ENCODE assay signal across 8 mouse cellular contexts in genomic region chr2:25255284-25255779, GRCm38 (mm10). TPM values are rescaled to one million over a fixed set of nuclear protein-coding genes. Genes with fewer than 3 reads are reported as not detected.
DNase-seq lines count a peak whose midpoint lies in the region; ATAC-seq and TF ChIP-seq lines count a peak whose summit lies in the region.

Gene Tmem203 (plus strand): TSS chr2:25255439.

- 0% methylated on average over 39 of the region's 39 CpGs for WGBS in hindbrain, postnatal 0 days

- H3K27me3 ChIP-seq in hindbrain, postnatal 0 days (ENCODE audit: insufficient read depth, low read length), result no peaks in the 10 kb centered on the region

- peaks cover 6% of the 10 kb centered on the region; the same call in 1 of the 2 replicates for H3K4me1 ChIP-seq in cortical plate, adult 2 months (ENCODE audit: control insufficient read depth, insufficient read depth, low read length)
- peaks cover 13% of the 10 kb centered on the region for H3K4me1 ChIP-seq in hindbrain, postnatal 0 days (ENCODE audit: insufficient read depth, low read length)

- peaks cover 10% of the 10 kb centered on the region; the same call in 1 of the 2 replicates for H3K36me3 ChIP-seq in hindbrain, postnatal 0 days (ENCODE audit: insufficient read depth, low read length)

- no peak for TF ChIP-seq CTCF in cortical plate, adult 2 months (IDR thresholded peaks at IDR 0.05; ENCODE audit: extremely low read depth, insufficient read depth, low read length)
- TF ChIP-seq CTCF in hindbrain, postnatal 0 days (IDR thresholded peaks at IDR 0.05; ENCODE audit: low read depth), result no peak

- peak within 1 kb of the TSS; percentile 79 for H3K9ac ChIP-seq in hindbrain, postnatal 0 days (replicated peaks; ENCODE audit: low read length)

- H3K4me2 ChIP-seq in hindbrain, postnatal 0 days (ENCODE audit: low read depth, low read length), result peak within 1 kb of the TSS; percentile 76

- peak; percentile 69 for TF ChIP-seq POLR2A in cortical plate, adult 2 months (IDR thresholded peaks at IDR 0.05; ENCODE audit: extremely low read depth, insufficient read depth, low read length)

- peak; percentile 89 to 90 for DNase-seq in adrenal gland, adult 18-20 months (ENCODE audit: low spot score in 2 of 2)
- DNase-seq in gastrocnemius, adult 8-10 months (ENCODE audit: low spot score in 2 of 2), result peak; percentile 64 to 76
- DNase-seq in hindbrain, postnatal 0 days (ENCODE audit: low spot score), result peak; percentile 94
- DNase-seq in left cerebral cortex, postnatal 14 days (ENCODE audit: low spot score in 2 of 2), result peak; percentile 85 to 88
- DNase-seq in right cerebral cortex, postnatal 14 days, result peak; percentile 88
- DNase-seq in urinary bladder, postnatal 25 days (ENCODE audit: low spot score), result peak; percentile 86

- H3K4me3 ChIP-seq in cortical plate, adult 2 months (ENCODE audit: insufficient read depth, low read length), result peak within 1 kb of the TSS; percentile 90
- peak within 1 kb of the TSS; percentile 89 for H3K4me3 ChIP-seq in hindbrain, postnatal 0 days (ENCODE audit: low read length)

- intact Hi-C loops in left cerebral cortex, postnatal 14 days (cut with DNase I), result loop anchor here (5.0 kb wide), 1 partner anchor 63 kb away; no protein-coding TSS in a partner anchor

- peak within 1 kb of the TSS; percentile 61 for H3K27ac ChIP-seq in cortical plate, adult 2 months (ENCODE audit: insufficient read depth, low read length)
- peak within 1 kb of the TSS; percentile 84 for H3K27ac ChIP-seq in hindbrain, postnatal 0 days

- ATAC-seq in hindbrain, postnatal 0 days, result peak; percentile 91
- ATAC-seq in megakaryocyte-erythroid progenitor cell, adult 5-6 weeks (replicated peaks; ENCODE audit: low FRiP score, low TSS enrichment, poor library complexity, severe bottlenecking), result peak; percentile 82

- no peaks in the 10 kb centered on the region for H3K9me3 ChIP-seq in hindbrain, postnatal 0 days (ENCODE audit: low read length)

RNA-seq across cellular contexts. Expression of gene Tmem203, which starts in this region (rescaled TPM):
- total RNA-seq in adrenal gland, adult 18-20 months (2021), result 10 to 100 TPM; 19.5 to 24.4 TPM
- 33.8 and 36.0 TPM in 2 replicates for polyA plus RNA-seq in cortical plate, adult 2 months (2012; rRNA removed)
- 10 to 100 TPM; 11.7 to 14.1 (median 13.1) TPM for total RNA-seq in gastrocnemius, adult 8-10 months (2022)
- 56.2 and 57.9 TPM in 2 replicates for total RNA-seq in hindbrain, postnatal 0 days (2014; rRNA removed)
- 26.7 and 29.7 TPM in 2 replicates for polyA plus RNA-seq in hindbrain, postnatal 0 days (2015; fragmentation: Nextera tagmentation; extraction: Ambion mirVana)
- 10 to 100 TPM; 35.3 to 41.3 TPM for total RNA-seq in left cerebral cortex, postnatal 14 days (2021)
- total RNA-seq in megakaryocyte-erythroid progenitor cell, adult 5-6 weeks (2014; fragmentation: Nextera tagmentation), result 14.3 and 19.6 TPM in 2 replicates
- 4.3 and 9.1 TPM in 2 replicates for total RNA-seq in megakaryocyte-erythroid progenitor cell, adult 5-6 weeks (2017)

Comparison
In these comparisons a context has a peak if more than half of its experiments do, and no peak if none do; other contexts are left out.
1. Peak in every context shown above with its lines: DNase-seq, ATAC-seq, H3K4me3 ChIP-seq and H3K27ac ChIP-seq.